Mouse (Mus musculus) cerebellum, postnatal 4 days (tissue): ENCODE data around the gene Fastkd2.

Experiments used
- DNase-seq, 2 experiments: peaks; one replicate each; pipeline ENCODE4 v3.0.0; 2022; ENCODE audit warnings: low spot score in 2 of 2, mixed read lengths in 1 of 2

Fastkd2 gene

DNA sequence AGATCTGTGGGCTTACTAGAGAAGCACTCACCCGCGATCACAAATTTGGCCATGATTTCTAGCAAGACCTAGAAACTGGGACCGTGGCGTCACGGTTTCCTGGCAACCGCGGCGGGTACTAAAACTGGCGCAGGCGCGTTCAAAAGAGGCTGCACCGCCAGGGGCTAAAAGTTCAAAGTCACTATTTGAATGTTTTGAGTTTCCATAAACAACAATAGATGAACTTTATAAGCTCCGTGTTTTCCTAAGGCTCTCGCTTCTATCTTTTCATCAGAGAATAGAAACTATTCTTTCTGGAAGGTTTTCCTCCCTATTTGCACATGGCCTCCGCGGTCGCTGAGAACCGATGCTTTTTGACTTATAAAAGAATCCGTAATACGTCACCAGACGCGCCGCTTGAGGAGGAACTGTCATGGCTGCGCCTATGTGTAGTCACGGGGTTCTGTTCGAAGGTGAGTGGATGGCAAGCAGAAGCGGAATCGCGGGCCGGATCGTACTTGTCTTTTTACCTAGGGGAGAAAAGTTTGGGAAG is at the start of gene Fastkd2, which contains the start of gene Mdh1b:
Fastkd2 (plus strand) TSS at position 375 of the 532 bp plus-strand sequence.
Mdh1b (minus strand) TSS at position 79 of the 532 bp plus-strand sequence.
- DNase-seq, result peak; percentile 67 to 85

DNA sequence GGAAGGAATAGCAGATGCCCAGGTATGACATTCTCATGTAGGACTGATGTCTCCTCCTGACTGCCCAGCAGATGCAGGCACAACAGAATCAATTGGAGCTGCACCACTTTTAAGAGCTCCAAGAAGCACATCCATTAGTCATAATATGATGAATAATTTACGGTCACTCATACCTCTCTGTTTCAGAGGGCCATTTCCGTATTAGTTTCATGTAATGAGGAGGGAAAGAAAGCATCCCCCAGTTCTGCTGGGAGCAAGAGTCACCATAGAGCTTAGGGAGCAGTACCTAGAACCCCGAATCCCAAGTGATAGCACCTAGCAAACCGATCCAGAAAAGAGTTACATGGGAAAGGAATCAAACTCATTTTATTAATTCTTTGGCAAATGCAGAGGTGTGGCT is 43.6 kb upstream of the Fastkd2 start, which contains the start of gene Dytn:
Dytn (minus strand) TSS at position 101 of the 400 bp plus-strand sequence.
- no peak for DNase-seq

DNA sequence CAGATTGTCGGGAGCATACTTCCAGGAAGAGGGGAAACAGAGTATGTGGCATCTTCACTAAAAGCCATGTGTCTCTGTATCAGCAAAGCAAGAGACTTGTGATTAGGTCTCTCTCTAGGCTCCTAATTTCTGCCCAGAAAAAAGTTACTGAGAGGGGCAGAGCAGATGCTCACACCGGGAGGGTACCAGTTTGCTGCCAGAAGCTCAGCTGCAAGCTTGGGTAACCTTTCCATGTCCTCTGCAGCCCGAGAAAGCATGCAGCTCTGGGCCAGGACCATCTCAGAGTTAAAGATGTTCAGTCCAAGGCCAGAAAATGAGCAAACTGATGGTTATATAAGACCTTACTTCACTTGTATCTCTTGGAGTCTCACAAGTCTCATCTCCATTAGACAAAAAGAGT is 33.6 kb upstream of the Fastkd2 start:
- DNase-seq, result peak in 1 of 2 experiments; percentile 14

- no peak for DNase-seq
Observed at GRCm38 (mm10) chr1:63705733-63706132, 24.7 kb upstream of the Fastkd2 start.

DNA sequence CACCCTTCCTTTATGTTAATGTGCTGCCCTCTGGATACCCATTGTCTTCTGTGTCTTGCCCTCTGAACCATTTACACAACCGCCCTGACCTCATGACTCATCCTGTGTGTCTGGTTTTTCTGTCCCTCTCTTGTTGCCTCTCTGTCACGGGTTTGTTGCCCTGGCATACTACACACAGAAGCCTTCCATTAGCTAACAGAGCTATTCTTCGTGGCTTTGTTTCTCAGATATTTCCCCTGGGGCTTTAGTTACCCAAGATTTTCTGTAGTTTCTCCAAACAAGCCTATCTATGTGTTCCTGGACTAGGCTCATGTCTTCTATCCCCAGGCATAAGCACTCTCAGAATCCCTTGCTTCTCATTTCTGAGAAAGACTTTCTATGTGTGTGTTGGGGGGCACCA is 21.5 kb upstream of the Fastkd2 start:
- DNase-seq, result no peak

GRCm38 (mm10) chr1:63720161-63720560 is 10.3 kb upstream of the Fastkd2 start:
- no peak for DNase-seq

- peak in 1 of 2 experiments; percentile 2 for DNase-seq
Observed at GRCm38 (mm10) chr1:63729796-63730195, 618 bp upstream of the Fastkd2 start.

DNA sequence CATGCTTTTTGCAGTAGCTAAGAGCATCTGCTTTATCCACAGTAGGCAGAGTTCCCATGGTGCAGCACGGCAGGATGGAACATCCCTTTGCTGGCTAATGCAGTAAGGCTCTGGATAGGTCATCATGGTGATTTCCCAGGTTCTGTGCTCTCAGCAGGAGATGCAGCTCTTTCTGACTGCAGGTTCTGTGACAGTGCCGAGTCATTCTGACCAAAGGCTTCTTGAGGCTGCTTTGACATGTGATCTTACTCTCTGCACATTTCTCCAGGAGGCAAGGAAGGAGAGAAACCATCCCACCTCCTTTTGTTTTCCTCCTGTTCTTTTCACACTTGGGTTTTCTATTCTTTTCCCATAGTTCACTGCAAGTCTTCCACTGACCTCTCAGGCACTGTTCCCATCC is 25.6 kb downstream of the Fastkd2 start:
- DNase-seq, result no peak

- DNase-seq, result peak; percentile 26 to 33
Observed at GRCm38 (mm10) chr1:63763212-63763694, 32.8 kb downstream of the Fastkd2 start.

DNA sequence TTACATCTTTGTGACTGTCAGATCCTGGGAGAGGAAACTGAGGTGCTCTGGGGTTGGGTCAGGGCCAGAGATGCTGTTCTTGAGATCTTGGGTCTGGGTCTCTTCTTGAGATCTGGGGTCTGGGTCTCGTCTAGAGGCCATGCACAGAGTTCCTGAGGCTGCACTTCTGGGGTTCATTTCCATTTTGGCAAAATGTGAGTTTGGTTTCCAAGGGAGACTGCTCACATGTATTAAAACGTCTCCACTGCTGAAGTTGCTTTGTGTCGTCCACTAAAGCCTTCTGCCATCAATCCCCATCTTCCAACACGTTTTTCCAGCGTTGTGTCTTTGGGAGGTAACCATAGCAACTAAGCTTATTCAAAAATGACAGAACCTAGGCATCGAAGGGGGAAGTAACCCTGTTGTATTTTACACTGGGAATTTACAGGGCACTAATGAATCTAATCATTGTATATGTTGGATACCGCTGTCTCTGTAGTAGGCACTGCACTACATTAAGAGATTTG is 33.5 kb downstream of the Fastkd2 start:
- DNase-seq, result no peak

GRCm38 (mm10) chr1:63764395-63764794 is 34.0 kb downstream of the Fastkd2 start:
- DNase-seq, result no peak

DNA sequence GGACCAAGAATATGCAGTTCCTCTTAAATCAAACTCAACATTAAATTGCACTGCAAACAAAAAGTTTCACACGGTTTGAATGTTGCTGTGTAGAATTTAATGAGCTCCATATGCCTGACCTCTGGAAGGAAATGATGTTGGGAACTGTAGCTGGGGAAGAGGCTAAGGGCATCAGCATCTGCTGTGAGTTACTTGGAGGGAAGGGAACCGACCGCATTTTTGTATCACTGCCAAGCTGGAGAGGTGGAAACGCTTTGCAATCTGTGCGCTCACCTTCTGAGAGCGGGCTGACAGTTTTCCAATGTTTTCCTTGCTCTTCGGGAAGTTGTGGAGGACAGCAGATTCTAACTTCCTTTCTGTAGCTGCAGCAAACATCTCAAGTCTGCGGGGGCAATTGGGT is 37.7 kb downstream of the Fastkd2 start:
- no peak for DNase-seq

- no peak for DNase-seq
Observed at GRCm38 (mm10) chr1:63769167-63769566, 38.8 kb downstream of the Fastkd2 start, which contains the start of gene 4933402D24Rik. Gene 4933402D24Rik (minus strand): TSS chr1:63769267.

DNA sequence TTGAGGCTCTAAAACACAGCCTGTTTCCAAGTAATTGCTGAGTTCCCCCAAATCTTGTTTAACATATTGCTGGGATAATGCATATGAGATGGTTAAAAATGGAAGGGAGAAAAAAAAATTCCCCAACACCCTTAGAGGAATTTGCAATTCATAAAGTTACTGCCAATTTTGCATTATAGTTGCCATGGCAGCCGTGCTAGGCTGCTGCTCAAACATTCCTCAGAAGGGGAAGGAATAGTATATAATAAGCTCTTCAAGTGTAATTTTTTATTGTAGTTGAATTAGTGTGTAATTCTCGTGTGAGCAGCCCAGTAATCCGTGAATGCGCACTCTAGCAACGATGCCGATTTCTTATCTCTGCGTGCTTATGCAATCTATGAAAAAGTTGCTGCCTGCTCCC is 39.9 kb downstream of the Fastkd2 start:
- no peak for DNase-seq

GRCm38 (mm10) chr1:63776396-63776795 is 46.0 kb downstream of the Fastkd2 start:
- DNase-seq, result no peak

GRCm38 (mm10) chr1:63776902-63777630 is 46.7 kb downstream of the Fastkd2 start:
- no peak for DNase-seq

DNA sequence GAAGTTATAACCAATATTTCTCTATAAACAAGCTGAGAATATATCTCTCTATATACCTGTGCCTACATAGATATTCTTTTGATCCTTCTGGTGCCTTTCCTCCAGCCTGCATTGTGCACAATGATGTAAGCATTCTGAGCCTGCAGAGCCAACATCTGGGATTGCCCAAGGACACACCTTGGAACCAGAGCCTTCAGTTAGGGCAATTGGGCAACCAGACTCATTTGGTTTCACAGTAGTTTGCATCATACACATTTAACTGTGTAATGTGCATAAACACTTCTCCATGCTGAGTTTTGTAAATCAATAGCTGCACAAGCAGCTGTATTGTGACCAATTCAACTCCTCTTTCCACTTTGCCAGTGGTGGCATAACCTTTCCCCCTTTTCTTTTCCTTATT is 63.9 kb downstream of the Fastkd2 start:
- DNase-seq, result no peak
